Mouse (Mus musculus): ENCODE measurements at regions not wholly inside any gene's neighbourhood (a gene's known extent, or its start where the extent isn't known, plus 50 kb on each side); places are given as distances from the start of the nearest gene placed in this dataset.
A peak's percentile ranks its signal among the peaks of the same experiment; 100 is the strongest.

DNA sequence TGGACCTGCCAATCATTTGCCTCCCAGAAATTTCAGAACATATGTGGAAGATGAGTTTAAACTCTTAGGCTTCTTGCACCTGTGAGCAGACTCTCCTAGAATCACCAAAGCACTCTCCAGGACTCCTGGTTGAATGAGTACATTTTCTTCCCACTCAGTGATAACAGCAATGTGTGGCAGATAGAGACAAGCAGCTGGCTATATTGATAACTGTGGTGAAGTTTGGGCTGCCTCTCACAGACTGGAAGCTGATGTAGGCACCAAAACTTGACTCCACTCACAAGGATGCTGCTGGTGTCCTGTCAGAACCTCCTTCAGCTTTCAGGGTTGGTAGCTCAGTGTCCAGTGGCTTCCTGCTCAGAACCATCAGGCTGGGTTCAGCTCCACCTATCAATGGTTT lies 207.7 kb upstream of the Stt3b start:
- TF ChIP-seq NANOG (IDR thresholded peaks at IDR 0.05; ENCODE audit: borderline replicate concordance, low read length) = no peak
- Histone ChIP-seq H3K36me3 (ENCODE audit: insufficient read depth, low read length) (no peaks in the 10 kb centered on the region), H3K4me1 (replicated peaks; ENCODE audit: low read depth, low read length) (no peaks in the 10 kb centered on the region), H3K27me3 (ENCODE audit: insufficient read depth, low read length) (no peaks in the 10 kb centered on the region), H3K9me3 (ENCODE audit: low read length) (peaks cover 9% of the 10 kb centered on the region), H3K4me3 (replicated peaks; ENCODE audit: low read length) (no peak overlapping the region)

DNA sequence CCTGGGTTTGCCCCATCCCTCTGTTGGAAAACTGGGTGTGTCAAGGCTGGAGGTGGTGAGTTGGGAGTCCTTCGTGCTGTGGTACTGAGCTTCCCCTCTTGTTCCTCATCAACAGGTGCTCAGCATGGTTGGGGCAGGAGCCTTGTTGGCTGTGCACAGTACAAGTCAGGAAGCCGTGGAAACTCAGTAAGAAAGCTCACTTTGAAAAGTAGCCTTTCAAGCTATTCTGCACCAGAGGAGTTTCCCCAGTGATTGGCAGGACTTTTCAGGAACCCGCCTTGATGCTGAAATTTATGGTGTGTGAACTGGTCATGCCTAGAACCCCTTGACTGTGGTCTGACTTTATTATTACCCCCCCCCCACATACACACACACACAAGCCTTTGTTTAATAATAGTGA lies 213.9 kb upstream of the Stt3b start:
- H3K9me3 ChIP-seq (ENCODE audit: low read length) = no peaks in the 10 kb centered on the region
- H3K36me3 ChIP-seq (ENCODE audit: insufficient read depth, low read length) = no peaks in the 10 kb centered on the region
- no peak overlapping the region for H3K4me3 ChIP-seq (replicated peaks; ENCODE audit: low read length)
- no peaks in the 10 kb centered on the region for H3K27me3 ChIP-seq (ENCODE audit: insufficient read depth, low read length)
- TF ChIP-seq CTCF (conservative IDR thresholded peaks at IDR 0.05; ENCODE audit: low read length) = no peak
- TF ChIP-seq POU5F1 (IDR thresholded peaks at IDR 0.05; ENCODE audit: borderline replicate concordance, low read length) = no peak
- no peak for TF ChIP-seq NANOG (IDR thresholded peaks at IDR 0.05; ENCODE audit: borderline replicate concordance, low read length)
- H3K4me1 ChIP-seq (replicated peaks; ENCODE audit: low read depth, low read length) = 0 out of 2 replicates have a peak, but pooled peaks cover 11% of the 10 kb centered on the region

GRCm38 (mm10) chr9:115524591-115524990 lies 214.4 kb upstream of the Stt3b start:
- TF ChIP-seq NANOG (IDR thresholded peaks at IDR 0.05; ENCODE audit: borderline replicate concordance, low read length) (no peak), CTCF (conservative IDR thresholded peaks at IDR 0.05; ENCODE audit: low read length) (no peak), POU5F1 (IDR thresholded peaks at IDR 0.05; ENCODE audit: borderline replicate concordance, low read length) (no peak)
- H3K27me3 ChIP-seq (ENCODE audit: insufficient read depth, low read length) = no peaks in the 10 kb centered on the region
- no peak overlapping the region for H3K4me3 ChIP-seq (replicated peaks; ENCODE audit: low read length)
- 0 out of 2 replicates have a peak, but pooled peaks cover 11% of the 10 kb centered on the region for H3K4me1 ChIP-seq (replicated peaks; ENCODE audit: low read depth, low read length)
- H3K9me3 ChIP-seq (ENCODE audit: low read length) = no peaks in the 10 kb centered on the region
- no peaks in the 10 kb centered on the region for H3K36me3 ChIP-seq (ENCODE audit: insufficient read depth, low read length)

GRCm38 (mm10) chr9:115526322-115526721 lies 216.1 kb upstream of the Stt3b start:
- Histone ChIP-seq H3K27me3 (ENCODE audit: insufficient read depth, low read length) (no peaks in the 10 kb centered on the region), H3K9me3 (ENCODE audit: low read length) (no peaks in the 10 kb centered on the region), H3K4me1 (replicated peaks; ENCODE audit: low read depth, low read length) (0 out of 2 replicates have a peak, but pooled peaks cover 11% of the 10 kb centered on the region), H3K36me3 (ENCODE audit: insufficient read depth, low read length) (no peaks in the 10 kb centered on the region), H3K4me3 (replicated peaks; ENCODE audit: low read length) (no peak overlapping the region)
- TF ChIP-seq NANOG (IDR thresholded peaks at IDR 0.05; ENCODE audit: borderline replicate concordance, low read length) (no peak), POU5F1 (IDR thresholded peaks at IDR 0.05; ENCODE audit: borderline replicate concordance, low read length) (no peak), CTCF (conservative IDR thresholded peaks at IDR 0.05; ENCODE audit: low read length) (no peak)

- H3K4me3 ChIP-seq (replicated peaks; ENCODE audit: low read length) = no peak overlapping the region
Measured at GRCm38 (mm10) chr9:115526981-115527380, 216.8 kb upstream of the Stt3b start.

GRCm38 (mm10) chr9:115534198-115534597 lies 224.0 kb upstream of the Stt3b start:
- Histone ChIP-seq H3K36me3 (ENCODE audit: insufficient read depth, low read length) (no peaks in the 10 kb centered on the region), H3K9me3 (ENCODE audit: low read length) (peaks cover 11% of the 10 kb centered on the region), H3K27me3 (ENCODE audit: insufficient read depth, low read length) (0 out of 2 replicates have a peak, but pooled peaks cover 5% of the 10 kb centered on the region), H3K4me1 (replicated peaks; ENCODE audit: low read depth, low read length) (no peaks in the 10 kb centered on the region), H3K4me3 (replicated peaks; ENCODE audit: low read length) (no peak overlapping the region)
- TF ChIP-seq CTCF (conservative IDR thresholded peaks at IDR 0.05; ENCODE audit: low read length) = no peak
- TF ChIP-seq POU5F1 (IDR thresholded peaks at IDR 0.05; ENCODE audit: borderline replicate concordance, low read length) = no peak

More at GRCm38 (mm10) chr9:115526981-115527380, 216.8 kb upstream of the Stt3b start:
- Histone ChIP-seq H3K27me3 (ENCODE audit: insufficient read depth, low read length) (0 out of 2 replicates have a peak, but pooled peaks cover 4% of the 10 kb centered on the region), H3K9me3 (ENCODE audit: low read length) (no peaks in the 10 kb centered on the region), H3K36me3 (ENCODE audit: insufficient read depth, low read length) (no peaks in the 10 kb centered on the region), H3K4me1 (replicated peaks; ENCODE audit: low read depth, low read length) (0 out of 2 replicates have a peak, but pooled peaks cover 11% of the 10 kb centered on the region)
- TF ChIP-seq CTCF (conservative IDR thresholded peaks at IDR 0.05; ENCODE audit: low read length) (no peak), NANOG (IDR thresholded peaks at IDR 0.05; ENCODE audit: borderline replicate concordance, low read length) (no peak), POU5F1 (IDR thresholded peaks at IDR 0.05; ENCODE audit: borderline replicate concordance, low read length) (no peak)

GRCm38 (mm10) chr9:115543665-115544064 lies 233.4 kb upstream of the Stt3b start:
- Histone ChIP-seq H3K4me3 (replicated peaks; ENCODE audit: low read length) (no peak overlapping the region), H3K27me3 (ENCODE audit: insufficient read depth, low read length) (no peaks in the 10 kb centered on the region), H3K9me3 (ENCODE audit: low read length) (peaks cover 22% of the 10 kb centered on the region), H3K36me3 (ENCODE audit: insufficient read depth, low read length) (no peaks in the 10 kb centered on the region), H3K4me1 (replicated peaks; ENCODE audit: low read depth, low read length) (peaks cover 42% of the 10 kb centered on the region)
- no peak for TF ChIP-seq NANOG (IDR thresholded peaks at IDR 0.05; ENCODE audit: borderline replicate concordance, low read length)
- no peak for TF ChIP-seq CTCF (conservative IDR thresholded peaks at IDR 0.05; ENCODE audit: low read length)
- no peak for TF ChIP-seq POU5F1 (IDR thresholded peaks at IDR 0.05; ENCODE audit: borderline replicate concordance, low read length)

- H3K27me3 ChIP-seq (ENCODE audit: insufficient read depth, low read length) = no peaks in the 10 kb centered on the region
- H3K9me3 ChIP-seq (ENCODE audit: low read length) = peaks cover 15% of the 10 kb centered on the region
- no peaks in the 10 kb centered on the region for H3K36me3 ChIP-seq (ENCODE audit: insufficient read depth, low read length)
- no peak overlapping the region for H3K4me3 ChIP-seq (replicated peaks; ENCODE audit: low read length)
- no peak for TF ChIP-seq POU5F1 (IDR thresholded peaks at IDR 0.05; ENCODE audit: borderline replicate concordance, low read length)
- peaks cover 48% of the 10 kb centered on the region for H3K4me1 ChIP-seq (replicated peaks; ENCODE audit: low read depth, low read length)
Measured at GRCm38 (mm10) chr9:115545178-115545577, 235.0 kb upstream of the Stt3b start.

GRCm38 (mm10) chr9:115545792-115546191 lies 235.6 kb upstream of the Stt3b start:
- peaks cover 13% of the 10 kb centered on the region for H3K9me3 ChIP-seq (ENCODE audit: low read length)
- no peaks in the 10 kb centered on the region for H3K36me3 ChIP-seq (ENCODE audit: insufficient read depth, low read length)
- no peak overlapping the region for H3K4me3 ChIP-seq (replicated peaks; ENCODE audit: low read length)
- peaks cover 48% of the 10 kb centered on the region for H3K4me1 ChIP-seq (replicated peaks; ENCODE audit: low read depth, low read length)
- no peaks in the 10 kb centered on the region for H3K27me3 ChIP-seq (ENCODE audit: insufficient read depth, low read length)
- TF ChIP-seq NANOG (IDR thresholded peaks at IDR 0.05; ENCODE audit: borderline replicate concordance, low read length) (peak; percentile 43; the same call in 1 of the 2 replicates), POU5F1 (IDR thresholded peaks at IDR 0.05; ENCODE audit: borderline replicate concordance, low read length) (no peak), CTCF (conservative IDR thresholded peaks at IDR 0.05; ENCODE audit: low read length) (peak; percentile 14; the same call in 1 of the 2 replicates)
